Mouse (Mus musculus): ENCODE measurements around the gene Gm5105. TPM values are rescaled to one million over a fixed set of nuclear protein-coding genes. Genes with fewer than 3 reads are reported as not detected.

Gene Gm5105
- polyA plus RNA-seq, 1 experiment: 0.08 TPM

- no peaks in the 10 kb centered on the region for H3K27me3 ChIP-seq (ENCODE audit: control insufficient read depth, insufficient read depth, low read length)
- H3K4me1 ChIP-seq (ENCODE audit: control insufficient read depth, insufficient read depth, low read length): no peaks in the 10 kb centered on the region; the same call in none of the 2 replicates
- DNase-seq: peak; percentile 70 to 84
- 20% methylated on average over 11 of the region's 11 CpGs for WGBS
- TF ChIP-seq CTCF (IDR thresholded peaks at IDR 0.05; ENCODE audit: borderline replicate concordance, insufficient read depth, low read depth, low read length) (no peak), POLR2A (IDR thresholded peaks at IDR 0.05; ENCODE audit: borderline replicate concordance, insufficient read depth, low read length) (no peak)
- peak overlapping the region; percentile 8; the same call in 1 of the 2 replicates for H3K27ac ChIP-seq (ENCODE audit: insufficient read depth, low read length)
- no peak overlapping the region for H3K4me3 ChIP-seq (replicated peaks; ENCODE audit: insufficient read depth, low read depth, low read length)
Measured at GRCm38 (mm10) chr3:138077476-138078340, 10.5 kb upstream of the Gm5105 start.

- TF ChIP-seq POLR2A (IDR thresholded peaks at IDR 0.05; ENCODE audit: borderline replicate concordance, insufficient read depth, low read length) (no peak), CTCF (IDR thresholded peaks at IDR 0.05; ENCODE audit: borderline replicate concordance, insufficient read depth, low read depth, low read length) (no peak)
- 22% methylated on average over 8 of the region's 8 CpGs for WGBS
- Histone ChIP-seq H3K4me3 (replicated peaks; ENCODE audit: insufficient read depth, low read depth, low read length) (no peak overlapping the region), H3K4me1 (ENCODE audit: control insufficient read depth, insufficient read depth, low read length) (no peaks in the 10 kb centered on the region; the same call in none of the 2 replicates), H3K27ac (ENCODE audit: insufficient read depth, low read length) (no peak overlapping the region), H3K27me3 (ENCODE audit: control insufficient read depth, insufficient read depth, low read length) (no peaks in the 10 kb centered on the region)
- DNase-seq: peak; percentile 37 to 54
Measured at GRCm38 (mm10) chr3:138075209-138075608, 8.0 kb upstream of the Gm5105 start.

GRCm38 (mm10) chr3:138074214-138074613 lies 7.0 kb upstream of the Gm5105 start:
- TF ChIP-seq CTCF (IDR thresholded peaks at IDR 0.05; ENCODE audit: borderline replicate concordance, insufficient read depth, low read depth, low read length) (no peak), POLR2A (IDR thresholded peaks at IDR 0.05; ENCODE audit: borderline replicate concordance, insufficient read depth, low read length) (no peak)
- 100% methylated on average over 1 of the region's 1 CpGs for WGBS
- H3K4me3 ChIP-seq (replicated peaks; ENCODE audit: insufficient read depth, low read depth, low read length): no peak overlapping the region
- no peaks in the 10 kb centered on the region; the same call in none of the 2 replicates for H3K4me1 ChIP-seq (ENCODE audit: control insufficient read depth, insufficient read depth, low read length)
- no peaks in the 10 kb centered on the region for H3K27me3 ChIP-seq (ENCODE audit: control insufficient read depth, insufficient read depth, low read length)
- no peak overlapping the region for H3K27ac ChIP-seq (ENCODE audit: insufficient read depth, low read length)
- DNase-seq: no peak

- no peak for DNase-seq
- Histone ChIP-seq H3K4me3 (replicated peaks; ENCODE audit: insufficient read depth, low read depth, low read length) (no peak overlapping the region), H3K27me3 (ENCODE audit: control insufficient read depth, insufficient read depth, low read length) (no peaks in the 10 kb centered on the region), H3K27ac (ENCODE audit: insufficient read depth, low read length) (no peak overlapping the region), H3K4me1 (ENCODE audit: control insufficient read depth, insufficient read depth, low read length) (peaks cover 4% of the 10 kb centered on the region; the same call in 1 of the 2 replicates)
- 91% methylated on average over 10 of the region's 10 CpGs for WGBS
- TF ChIP-seq CTCF (IDR thresholded peaks at IDR 0.05; ENCODE audit: borderline replicate concordance, insufficient read depth, low read depth, low read length) (no peak), POLR2A (IDR thresholded peaks at IDR 0.05; ENCODE audit: borderline replicate concordance, insufficient read depth, low read length) (no peak)
Measured at GRCm38 (mm10) chr3:138071476-138072073, 4.4 kb upstream of the Gm5105 start.

GRCm38 (mm10) chr3:138071004-138071403 lies 3.8 kb upstream of the Gm5105 start:
- WGBS: 41% methylated on average over 1 of the region's 1 CpGs
- Histone ChIP-seq H3K4me3 (replicated peaks; ENCODE audit: insufficient read depth, low read depth, low read length) (no peak overlapping the region), H3K4me1 (ENCODE audit: control insufficient read depth, insufficient read depth, low read length) (peaks cover 6% of the 10 kb centered on the region; the same call in 1 of the 2 replicates), H3K27me3 (ENCODE audit: control insufficient read depth, insufficient read depth, low read length) (no peaks in the 10 kb centered on the region), H3K27ac (ENCODE audit: insufficient read depth, low read length) (no peak overlapping the region)
- TF ChIP-seq POLR2A (IDR thresholded peaks at IDR 0.05; ENCODE audit: borderline replicate concordance, insufficient read depth, low read length) (no peak), CTCF (IDR thresholded peaks at IDR 0.05; ENCODE audit: borderline replicate concordance, insufficient read depth, low read depth, low read length) (no peak)
- DNase-seq: no peak

GRCm38 (mm10) chr3:138069756-138070511 lies 2.7 kb upstream of the Gm5105 start:
- Histone ChIP-seq H3K27me3 (ENCODE audit: control insufficient read depth, insufficient read depth, low read length) (no peaks in the 10 kb centered on the region), H3K27ac (ENCODE audit: insufficient read depth, low read length) (no peak overlapping the region), H3K4me1 (ENCODE audit: control insufficient read depth, insufficient read depth, low read length) (0 out of 2 replicates have a peak, but pooled peaks cover 7% of the 10 kb centered on the region), H3K4me3 (replicated peaks; ENCODE audit: insufficient read depth, low read depth, low read length) (no peak overlapping the region)
- no peak for DNase-seq
- TF ChIP-seq CTCF (IDR thresholded peaks at IDR 0.05; ENCODE audit: borderline replicate concordance, insufficient read depth, low read depth, low read length) (no peak), POLR2A (IDR thresholded peaks at IDR 0.05; ENCODE audit: borderline replicate concordance, insufficient read depth, low read length) (no peak)
- WGBS: 65% methylated on average over 18 of the region's 18 CpGs

GRCm38 (mm10) chr3:138068103-138068502 lies 915 bp upstream of the Gm5105 start:
- Histone ChIP-seq H3K4me1 (ENCODE audit: control insufficient read depth, insufficient read depth, low read length) (peaks cover 11% of the 10 kb centered on the region; the same call in 1 of the 2 replicates), H3K4me3 (replicated peaks; ENCODE audit: insufficient read depth, low read depth, low read length) (no peak overlapping the region), H3K27ac (ENCODE audit: insufficient read depth, low read length) (no peak overlapping the region), H3K27me3 (ENCODE audit: control insufficient read depth, insufficient read depth, low read length) (no peaks in the 10 kb centered on the region)
- TF ChIP-seq CTCF (IDR thresholded peaks at IDR 0.05; ENCODE audit: borderline replicate concordance, insufficient read depth, low read depth, low read length): no peak
- no peak for TF ChIP-seq POLR2A (IDR thresholded peaks at IDR 0.05; ENCODE audit: borderline replicate concordance, insufficient read depth, low read length)
- no peak for DNase-seq
- 89% methylated on average over 12 of the region's 12 CpGs for WGBS

Data from cerebellum, adult 2 months (tissue).